Mouse (Mus musculus): Measurements from ENCODE around the gene Resf1.

GRCm38 (mm10) chr6:149280511-149280910, 28.7 kb upstream of the Resf1 start:
- no peak for TF ChIP-seq CTCF (conservative IDR thresholded peaks at IDR 0.05 in 1 of 2, IDR thresholded peaks at IDR 0.05 in 1 of 2; ENCODE audit: low read depth in 2 of 2, low read length in 2 of 2)
- no peak for TF ChIP-seq ZNF384 (IDR thresholded peaks at IDR 0.05; ENCODE audit: low read depth, low read length)
- no peak for TF ChIP-seq POLR2A (IDR thresholded peaks at IDR 0.05; ENCODE audit: low read depth, low read length)
- TF ChIP-seq KAT2A (IDR thresholded peaks at IDR 0.05; ENCODE audit: insufficient replicate concordance, low read length), result no peak
- TF ChIP-seq ZMIZ1 (IDR thresholded peaks at IDR 0.05; ENCODE audit: low read depth, low read length), result no peak
- TF ChIP-seq E2F4 (IDR thresholded peaks at IDR 0.05; ENCODE audit: insufficient replicate concordance, low read depth, low read length), result no peak
- no peak for TF ChIP-seq SIN3A (IDR thresholded peaks at IDR 0.05; ENCODE audit: low read length)

Measured in CH12.LX (cell line).